Mouse (Mus musculus) WW6 (cell line): ENCODE results near the gene Cenpp.

Experiments
- DNase-seq: peaks from one replicate; pipeline ENCODE4 v3.0.0-alpha.2; 2013; ENCODE audit warnings: low read depth, low spot score

Gene Cenpp

GRCm38 (mm10) chr13:49530636-49531035 lies 121.9 kb downstream of the Cenpp start:
- DNase-seq = no peak

GRCm38 (mm10) chr13:49526235-49526634 lies 126.3 kb downstream of the Cenpp start:
- DNase-seq = no peak

GRCm38 (mm10) chr13:49518761-49519160 lies 133.8 kb downstream of the Cenpp start:
- DNase-seq = no peak

GRCm38 (mm10) chr13:49507176-49507575 lies 145.4 kb downstream of the Cenpp start:
- no peak for DNase-seq

GRCm38 (mm10) chr13:49505776-49506175 lies 146.8 kb downstream of the Cenpp start:
- no peak for DNase-seq

GRCm38 (mm10) chr13:49504510-49504909 lies 148.1 kb downstream of the Cenpp start, which contains the start of gene Ecm2:
TSS of gene Ecm2 (plus strand) at chr13:49504810.
- DNase-seq = no peak

GRCm38 (mm10) chr13:49492376-49493368 lies 159.9 kb downstream of the Cenpp start, which contains the start of gene Tes3-ps:
TSS of gene Tes3-ps (plus strand) at chr13:49493318.
- no peak for DNase-seq

GRCm38 (mm10) chr13:49485388-49485787 lies 167.2 kb downstream of the Cenpp start:
- no peak for DNase-seq

GRCm38 (mm10) chr13:49480551-49480950 lies 172.0 kb downstream of the Cenpp start:
- DNase-seq = no peak

- DNase-seq = no peak
Observed at GRCm38 (mm10) chr13:49480057-49480456, 172.5 kb downstream of the Cenpp start.

- no peak for DNase-seq
Observed at GRCm38 (mm10) chr13:49479399-49479798, 173.2 kb downstream of the Cenpp start.

GRCm38 (mm10) chr13:49478851-49479374 lies 173.7 kb downstream of the Cenpp start:
- no peak for DNase-seq

- DNase-seq = no peak
Observed at GRCm38 (mm10) chr13:49477887-49478286, 174.7 kb downstream of the Cenpp start.

- DNase-seq = no peak
Observed at GRCm38 (mm10) chr13:49472676-49473005, 179.9 kb downstream of the Cenpp start.

GRCm38 (mm10) chr13:49471981-49472675 lies 180.5 kb downstream of the Cenpp start:
- no peak for DNase-seq

GRCm38 (mm10) chr13:49470806-49471205 lies 181.8 kb downstream of the Cenpp start:
- DNase-seq = no peak

GRCm38 (mm10) chr13:49470319-49470718 lies 182.3 kb downstream of the Cenpp start:
- DNase-seq = no peak

GRCm38 (mm10) chr13:49469002-49469401 lies 183.6 kb downstream of the Cenpp start:
- no peak for DNase-seq

GRCm38 (mm10) chr13:49467585-49467984 lies 185.0 kb downstream of the Cenpp start:
- no peak for DNase-seq

GRCm38 (mm10) chr13:49466393-49467075 lies 186.1 kb downstream of the Cenpp start:
- DNase-seq = no peak

GRCm38 (mm10) chr13:49465875-49466274 lies 186.7 kb downstream of the Cenpp start:
- DNase-seq = no peak

- no peak for DNase-seq
Observed at GRCm38 (mm10) chr13:49462921-49463320, 189.7 kb downstream of the Cenpp start.
